Mouse (Mus musculus): Measurements from ENCODE around the gene Gm14085.
"Not testable (repeated sequence)": the region's sequence is repeated elsewhere in the genome, so short reads cannot be mapped to it uniquely, and the experiment has no call there.

Gene Gm14085

DNA sequence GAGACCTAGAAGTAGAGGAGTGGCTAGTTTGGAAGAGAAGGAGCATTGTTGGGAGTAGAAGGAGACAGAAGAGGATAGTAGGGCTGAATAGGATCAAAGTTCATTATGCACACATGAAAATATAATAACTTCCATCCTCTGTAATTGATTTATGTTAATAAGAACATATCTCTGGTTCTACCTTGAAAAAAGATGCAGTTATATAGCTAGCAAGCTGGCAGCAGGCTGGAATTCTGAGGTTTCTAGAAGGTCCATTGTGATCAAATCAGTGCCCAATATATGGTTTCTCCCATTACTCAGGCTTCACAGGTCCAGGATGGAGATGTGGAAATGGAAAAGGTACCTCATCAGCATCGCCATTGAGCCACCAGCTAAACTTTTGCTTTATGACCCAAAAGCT, at the start of gene Gm14085:
TSS of gene Gm14085 (plus strand) at position 301 of the 400 bp plus-strand sequence.
- no peak for DNase-seq (ENCODE audit: low read depth in 1 of 2, low spot score in 2 of 2)

DNA sequence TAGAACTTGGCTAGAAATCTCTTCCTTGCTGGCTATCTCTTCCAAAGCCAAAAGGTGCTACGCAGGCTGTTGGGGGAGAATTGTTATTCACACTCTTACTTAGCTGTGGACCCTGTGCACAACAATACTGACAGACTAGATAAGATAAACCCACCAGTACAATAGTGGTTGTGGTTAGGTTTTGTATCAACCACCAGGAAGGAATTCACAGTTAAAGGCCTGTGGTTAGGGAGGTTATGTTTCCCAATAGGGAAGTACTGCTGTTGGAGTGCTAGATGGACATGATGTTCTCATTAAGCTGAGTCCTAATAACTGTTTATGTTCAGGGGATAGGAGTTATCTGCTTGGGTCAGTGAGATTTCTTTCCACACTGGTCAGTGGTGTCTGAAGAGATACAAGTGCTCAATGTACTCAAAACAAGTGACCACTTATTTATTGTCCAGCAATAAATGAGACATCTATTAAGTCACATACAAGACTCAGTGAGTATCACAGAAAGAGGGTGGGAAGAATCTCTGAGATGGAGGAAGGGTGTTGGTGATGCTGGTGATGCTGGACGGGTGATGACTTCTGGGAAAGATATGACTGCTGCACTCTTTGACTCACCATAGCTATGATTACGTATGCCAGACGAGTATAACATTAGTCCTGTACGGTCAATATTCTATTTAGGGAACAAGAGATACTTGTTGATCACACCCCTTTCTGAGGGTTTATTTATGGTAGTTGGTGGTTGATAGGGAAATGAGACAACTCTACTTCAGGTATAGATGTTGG, 45.8 kb upstream of the Gm14085 start:
- not testable (repeated sequence) for DNase-seq (ENCODE audit: low read depth in 1 of 2, low spot score in 2 of 2)

DNA sequence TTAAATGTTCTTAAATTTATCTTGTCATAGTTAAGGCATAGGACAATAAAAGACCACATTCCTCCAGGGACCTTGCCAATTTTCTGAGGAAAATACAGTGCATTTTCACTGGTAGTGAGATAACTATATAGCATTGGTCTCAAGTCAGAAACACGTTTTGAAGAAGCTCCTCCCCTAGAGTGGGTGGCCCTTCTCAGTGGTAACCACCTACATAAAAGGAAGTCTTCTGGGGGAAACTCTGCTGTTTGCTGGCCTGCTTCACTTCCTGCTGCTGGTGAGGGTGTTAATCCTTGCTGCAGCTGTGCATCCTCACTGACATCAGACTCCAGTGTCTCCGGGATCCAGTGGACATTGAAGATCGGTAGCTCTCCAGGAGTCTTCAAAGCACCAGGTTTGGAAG, 44.2 kb upstream of the Gm14085 start:
- peak in 1 of 2 experiments; percentile 5 for DNase-seq (ENCODE audit: low read depth in 1 of 2, low spot score in 2 of 2)

DNA sequence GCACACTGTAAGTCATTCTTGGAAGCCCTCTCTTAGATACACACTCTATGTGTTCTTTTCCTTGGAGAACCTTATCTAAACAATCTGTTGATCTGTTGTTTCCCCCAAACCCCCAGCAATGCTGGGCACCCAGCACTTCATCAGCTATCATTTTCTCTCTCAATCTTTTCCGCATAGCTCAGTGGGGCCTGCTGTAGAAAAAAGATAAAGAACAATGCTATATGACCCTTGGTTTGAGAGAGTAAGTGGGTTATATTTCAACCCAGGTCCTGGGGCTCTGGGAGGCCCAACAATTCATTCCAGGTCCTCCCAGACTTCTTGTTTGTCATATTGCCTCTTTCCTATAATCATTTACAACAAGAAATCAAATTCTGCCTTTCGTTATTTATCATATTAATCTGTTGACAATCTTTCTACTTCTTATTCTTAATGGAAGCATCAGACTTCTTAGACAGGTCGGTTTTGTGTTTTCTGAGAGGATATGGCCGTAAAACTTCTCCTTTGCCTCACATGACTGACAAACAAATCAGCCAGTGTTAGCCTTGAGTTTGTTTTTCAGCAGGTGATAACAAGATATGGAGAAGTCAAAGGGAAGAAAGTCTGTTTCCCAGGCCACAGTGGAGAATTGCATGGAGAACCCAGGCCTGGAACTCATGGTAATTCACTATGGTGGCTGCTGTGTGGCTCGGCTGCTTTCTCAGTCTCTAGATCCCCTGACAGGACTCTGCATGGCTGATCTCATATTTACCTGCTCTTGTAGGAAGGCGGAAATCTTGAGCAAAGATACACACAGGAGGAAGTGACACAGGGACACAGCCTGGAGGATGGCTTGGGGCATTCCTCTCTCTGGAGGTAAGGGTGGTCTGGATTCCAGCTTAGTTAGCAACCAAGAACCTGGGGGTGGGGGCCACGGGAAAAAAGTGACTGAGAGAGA, 43.5 kb upstream of the Gm14085 start:
- no peak for DNase-seq (ENCODE audit: low read depth in 1 of 2, low spot score in 2 of 2)

DNA sequence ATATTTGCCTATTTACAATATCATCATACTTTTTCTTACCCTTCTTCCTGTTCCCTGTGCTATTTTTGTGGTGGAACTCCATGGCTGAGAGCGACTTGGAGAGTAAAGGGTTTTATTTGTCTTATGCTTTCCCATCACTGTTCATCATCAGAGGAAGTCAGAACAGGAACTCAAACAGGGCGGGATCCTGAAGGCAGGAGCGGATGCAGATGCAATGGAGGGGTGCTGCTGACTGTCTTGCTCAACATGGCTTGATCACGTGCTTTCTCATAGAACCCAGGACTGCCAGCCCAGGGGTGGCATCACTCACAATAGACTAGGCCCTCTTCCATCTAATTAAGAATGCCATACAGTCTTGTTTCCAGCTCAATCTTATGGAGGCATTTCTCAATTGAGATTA, 34.4 kb upstream of the Gm14085 start:
- no peak for DNase-seq (ENCODE audit: low read depth in 1 of 2, low spot score in 2 of 2)

DNA sequence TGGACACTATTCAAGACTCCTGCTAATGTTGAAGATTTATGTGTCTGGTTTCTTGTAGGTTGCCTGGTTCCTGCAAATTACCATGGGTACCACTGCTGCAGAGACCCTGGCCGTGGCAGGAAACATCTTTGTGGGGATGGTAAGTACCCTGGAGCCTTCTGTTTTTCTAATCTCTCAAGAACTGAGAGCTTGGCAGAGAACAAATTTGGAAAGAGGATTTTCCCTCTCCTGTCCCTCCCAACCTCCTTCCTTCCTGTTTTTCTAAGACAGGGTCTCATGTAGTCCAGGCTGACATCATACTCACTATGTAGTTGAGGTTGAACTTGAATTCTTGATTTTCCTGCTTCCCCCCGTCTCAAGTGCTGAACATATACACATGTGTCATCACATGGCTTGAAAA, 32.3 kb upstream of the Gm14085 start:
- no peak for DNase-seq (ENCODE audit: low read depth in 1 of 2, low spot score in 2 of 2)

DNA sequence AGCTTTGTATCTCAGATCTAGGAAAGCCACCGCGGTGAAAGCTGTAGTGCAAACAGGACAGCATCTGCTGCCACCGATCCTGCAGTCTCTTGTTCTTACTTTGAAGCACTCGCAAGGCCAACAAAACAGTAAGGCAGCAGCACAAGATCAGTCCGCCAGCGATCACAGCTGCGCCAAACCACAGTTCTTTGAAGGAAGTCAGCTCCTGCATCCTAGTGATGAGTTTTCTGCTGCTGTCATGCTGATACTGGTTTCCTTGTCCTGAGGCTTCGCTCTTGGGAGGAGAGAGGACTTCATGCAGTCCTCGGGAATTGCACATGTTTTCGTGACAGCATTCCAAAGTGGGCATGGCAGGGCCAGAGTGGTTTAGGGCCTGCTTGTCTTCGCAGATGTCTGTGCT, 17.8 kb upstream of the Gm14085 start:
- no peak for DNase-seq (ENCODE audit: low read depth in 1 of 2, low spot score in 2 of 2)

DNA sequence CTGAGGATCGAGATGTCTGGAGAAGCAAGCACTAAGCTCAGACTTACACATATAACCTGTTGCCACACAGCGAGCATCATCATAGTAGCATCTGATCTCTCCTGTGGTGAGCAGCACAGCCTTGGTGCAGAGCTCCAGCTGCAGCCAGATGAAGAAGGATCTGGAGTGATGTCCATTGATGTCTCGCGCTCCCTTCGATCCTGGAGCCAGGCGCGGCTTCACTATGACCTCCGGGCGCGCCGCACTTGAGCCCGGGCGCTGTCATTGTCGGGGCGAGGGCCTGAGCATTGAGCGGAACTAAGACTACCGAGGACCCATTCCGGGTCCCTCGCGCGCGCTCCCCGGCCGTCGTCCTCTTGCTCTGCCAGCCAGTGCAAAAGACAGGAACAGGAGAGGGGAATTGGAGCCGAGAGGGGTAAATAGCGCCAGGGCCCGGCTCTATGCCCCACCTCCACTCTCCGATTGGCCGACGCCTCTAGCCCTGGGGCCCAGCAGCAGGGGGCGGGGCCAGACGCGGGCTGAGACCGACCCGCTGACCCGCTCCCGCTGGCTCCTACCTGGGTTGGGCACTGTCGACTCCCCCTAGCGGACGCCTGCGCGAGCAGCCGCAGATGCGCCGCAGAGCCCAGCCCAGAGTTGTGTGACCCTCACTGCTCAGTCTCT, 17.3 kb upstream of the Gm14085 start:
- peak; percentile 83 to 85 for DNase-seq (ENCODE audit: low read depth in 1 of 2, low spot score in 2 of 2)

DNA sequence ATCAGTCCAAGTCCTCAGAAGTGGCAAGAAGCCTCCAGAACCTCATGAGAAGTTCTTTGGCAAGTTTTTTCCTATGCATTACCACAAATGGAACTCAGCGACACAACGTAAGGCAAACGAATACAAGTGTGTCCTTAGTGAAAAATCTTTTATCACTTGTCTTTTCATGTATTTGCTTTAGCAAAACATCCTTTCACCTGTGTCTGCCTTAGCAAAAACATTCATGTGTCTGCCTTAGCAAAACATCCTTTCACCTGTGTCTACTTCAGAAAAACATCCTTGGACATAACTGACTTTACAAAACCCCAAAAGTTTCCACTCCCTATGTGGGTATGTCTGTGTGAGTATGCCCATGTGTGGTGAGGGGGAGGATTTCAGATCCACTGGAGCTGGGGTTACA, 15.5 kb upstream of the Gm14085 start:
- no peak for DNase-seq (ENCODE audit: low read depth in 1 of 2, low spot score in 2 of 2)

DNA sequence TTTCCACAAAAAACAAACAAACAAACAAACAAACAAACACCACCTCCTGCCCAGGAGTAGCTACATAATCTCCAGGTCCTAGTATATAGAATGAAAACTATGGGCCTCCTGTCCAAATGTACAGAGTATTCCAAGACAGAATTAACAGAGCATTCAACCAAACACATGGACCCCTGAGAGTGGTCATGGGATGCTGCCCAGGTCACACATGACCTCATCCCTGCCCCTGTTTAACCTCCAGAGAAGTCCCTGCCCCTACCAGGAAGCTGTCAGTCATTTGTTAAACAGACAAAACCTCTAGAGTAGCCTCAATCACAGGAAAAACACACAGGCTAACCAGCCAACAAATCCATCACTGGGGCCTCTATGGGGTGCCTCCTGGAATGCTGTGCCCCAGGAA, 8.2 kb upstream of the Gm14085 start:
- DNase-seq (ENCODE audit: low read depth in 1 of 2, low spot score in 2 of 2): no peak

DNA sequence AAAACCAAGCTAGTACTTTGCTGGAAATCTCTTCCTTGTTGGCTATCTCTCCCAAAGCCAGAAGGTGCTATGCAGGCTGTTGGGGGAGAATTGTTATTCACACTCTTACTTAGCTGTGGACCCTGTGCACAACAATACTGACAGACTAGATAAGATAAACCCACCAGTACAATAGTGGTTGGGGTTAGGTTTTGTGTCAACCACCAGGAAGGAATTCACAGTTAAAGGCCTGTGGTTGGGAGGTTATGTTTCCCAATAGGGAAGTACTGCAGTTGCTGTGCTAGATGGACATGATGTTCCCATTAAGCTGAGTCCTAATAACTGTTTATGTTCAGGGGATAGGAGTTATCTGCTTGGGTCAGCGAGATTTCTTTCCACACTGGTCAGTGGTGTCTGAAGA, 954 bp upstream of the Gm14085 start:
- not testable (repeated sequence) for DNase-seq (ENCODE audit: low read depth in 1 of 2, low spot score in 2 of 2)

DNA sequence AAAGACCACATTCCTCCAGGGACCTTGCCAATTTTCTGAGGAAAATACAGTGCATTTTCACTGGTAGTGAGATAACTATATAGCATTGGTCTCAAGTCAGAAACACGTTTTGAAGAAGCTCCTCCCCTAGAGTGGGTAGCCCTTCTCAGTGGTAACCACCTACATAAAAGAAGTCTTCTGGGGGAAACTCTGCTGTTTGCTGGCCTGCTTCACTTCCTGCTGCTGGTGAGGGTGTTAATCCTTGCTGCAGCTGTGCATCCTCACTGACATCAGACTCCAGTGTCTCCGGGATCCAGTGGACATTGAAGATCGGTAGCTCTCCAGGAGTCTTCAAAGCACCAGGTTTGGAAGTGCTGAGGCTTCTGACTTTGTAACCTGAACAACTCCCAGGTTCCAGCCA, 913 bp downstream of the Gm14085 start:
- not testable (repeated sequence) for DNase-seq (ENCODE audit: low read depth in 1 of 2, low spot score in 2 of 2)

DNA sequence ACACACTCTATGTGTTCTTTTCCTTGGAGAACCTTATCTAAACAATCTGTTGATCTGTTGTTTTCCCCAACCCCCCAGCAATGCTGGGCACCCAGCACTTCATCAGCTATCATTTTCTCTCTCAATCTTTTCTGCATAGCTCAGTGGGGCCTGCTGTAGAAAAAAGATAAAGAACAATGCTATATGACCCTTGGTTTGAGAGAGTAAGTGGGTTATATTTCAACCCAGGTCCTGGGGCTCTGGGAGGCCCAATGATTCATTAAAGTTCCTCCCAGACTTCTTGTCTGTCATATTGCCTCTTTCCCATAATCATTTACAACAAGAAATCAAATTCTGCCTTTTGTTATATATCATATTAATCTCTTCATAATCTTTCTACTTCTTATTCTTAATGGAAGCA, 1.4 kb downstream of the Gm14085 start:
- not testable (repeated sequence) for DNase-seq (ENCODE audit: low read depth in 1 of 2, low spot score in 2 of 2)

DNA sequence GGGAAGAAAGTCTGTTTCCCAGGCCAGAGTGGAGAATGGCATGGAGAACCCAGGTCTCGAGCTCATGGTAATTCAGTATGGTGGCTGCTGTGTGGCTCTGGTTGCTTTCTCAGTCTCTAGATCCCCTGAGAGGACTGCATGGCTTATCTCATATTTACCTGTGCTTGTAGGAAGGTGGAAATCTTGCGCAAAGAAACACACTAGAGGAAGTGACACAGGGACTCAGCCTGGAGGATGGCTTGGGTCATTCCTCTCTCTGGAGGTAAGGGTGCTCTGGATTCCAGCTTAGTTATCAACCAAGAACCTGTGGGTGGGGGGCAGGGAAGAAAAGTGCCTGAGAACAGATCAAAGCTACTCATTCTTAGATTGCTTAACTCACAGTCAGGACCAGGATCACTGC, 1.9 kb downstream of the Gm14085 start:
- no peak for DNase-seq (ENCODE audit: low read depth in 1 of 2, low spot score in 2 of 2)

DNA sequence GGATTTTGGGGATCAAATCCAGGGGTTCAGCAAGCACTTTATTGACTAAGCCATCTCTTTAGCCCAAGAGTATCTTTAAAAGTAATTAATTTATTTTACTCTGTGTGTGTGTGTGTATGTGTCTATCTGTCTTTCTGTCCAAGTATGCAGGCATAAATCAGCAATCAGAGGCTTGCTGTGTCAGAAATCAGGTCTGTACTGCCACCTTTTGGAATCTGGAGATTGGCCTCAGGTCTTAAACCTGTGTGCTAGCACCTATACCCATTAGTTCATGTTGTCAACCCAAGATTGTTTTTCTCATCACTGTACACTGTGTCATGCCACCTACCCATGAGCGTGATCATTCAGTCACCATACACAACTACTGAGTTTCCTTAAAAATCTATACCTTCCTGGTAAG, 45.0 kb downstream of the Gm14085 start:
- not testable (repeated sequence) for DNase-seq (ENCODE audit: low read depth in 1 of 2, low spot score in 2 of 2)

DNA sequence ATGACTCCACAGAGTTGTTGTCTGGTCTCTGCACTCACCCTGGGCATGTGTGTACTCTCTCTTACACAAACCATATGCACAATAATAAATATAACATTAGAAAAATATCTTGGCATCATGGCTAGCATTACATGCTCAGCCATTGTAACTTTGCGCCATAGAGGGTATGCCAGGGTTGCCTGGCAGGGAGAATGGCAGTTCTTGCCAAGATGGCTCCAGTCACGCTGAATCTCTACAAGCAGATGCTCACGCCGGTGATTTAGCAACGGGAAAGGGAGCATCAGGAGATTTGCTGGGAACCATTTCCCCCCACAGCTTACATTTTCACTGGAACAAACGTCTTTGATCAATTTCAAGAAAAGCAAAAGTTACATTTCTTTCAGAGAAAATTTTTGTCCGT, 46.5 kb downstream of the Gm14085 start:
- DNase-seq (ENCODE audit: low read depth in 1 of 2, low spot score in 2 of 2): no peak

DNA sequence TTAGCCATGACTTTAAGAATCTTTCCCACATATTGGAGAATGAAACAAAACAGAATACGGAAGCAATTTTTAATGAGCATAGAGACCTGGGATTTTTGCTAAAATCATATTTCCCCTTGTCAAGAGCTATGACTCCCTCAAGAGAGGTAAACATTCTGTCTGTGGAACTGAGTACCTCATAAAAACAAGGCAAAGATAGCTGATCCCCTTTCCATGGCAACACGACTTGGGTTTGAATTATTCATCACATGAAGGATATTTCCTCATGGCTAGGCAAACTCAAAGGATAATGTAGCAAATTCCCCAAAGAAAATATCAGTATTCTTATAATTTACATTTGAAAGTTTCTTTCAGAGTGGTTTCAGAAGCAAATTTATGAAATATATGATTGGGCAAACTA, 47.0 kb downstream of the Gm14085 start:
- DNase-seq (ENCODE audit: low read depth in 1 of 2, low spot score in 2 of 2): no peak

DNA sequence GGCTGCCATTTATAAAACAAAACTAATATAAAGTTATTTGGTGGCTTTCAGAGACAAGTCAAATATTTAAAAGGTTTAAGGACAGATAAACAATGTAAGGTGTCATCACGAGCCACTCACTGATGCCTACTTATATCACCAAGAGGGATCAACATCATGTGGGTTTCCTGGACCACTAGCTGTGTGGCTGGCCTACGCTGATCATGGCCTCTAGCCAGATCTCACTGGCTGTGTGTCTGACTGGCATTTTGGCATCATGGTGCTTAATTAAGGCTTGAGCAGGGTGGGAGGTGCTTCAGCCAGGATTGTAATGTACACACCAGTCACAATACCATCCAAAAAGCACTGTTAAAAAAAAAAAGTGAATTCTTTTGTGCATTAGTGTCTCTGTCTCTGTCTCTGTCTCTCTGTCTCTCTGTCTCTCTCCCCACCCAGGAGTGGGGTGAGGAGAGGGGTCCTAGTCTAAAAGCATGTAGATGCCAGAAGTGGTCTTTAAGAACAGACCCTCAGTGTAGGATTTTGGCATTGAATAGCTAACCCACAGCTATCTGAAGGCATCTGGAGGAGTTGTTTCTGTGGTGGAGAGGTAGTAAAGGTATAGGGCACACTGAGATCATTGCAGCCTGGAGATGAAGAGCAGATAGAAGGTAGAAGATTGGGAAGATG, 47.5 kb downstream of the Gm14085 start:
- DNase-seq (ENCODE audit: low read depth in 1 of 2, low spot score in 2 of 2): no peak

DNA sequence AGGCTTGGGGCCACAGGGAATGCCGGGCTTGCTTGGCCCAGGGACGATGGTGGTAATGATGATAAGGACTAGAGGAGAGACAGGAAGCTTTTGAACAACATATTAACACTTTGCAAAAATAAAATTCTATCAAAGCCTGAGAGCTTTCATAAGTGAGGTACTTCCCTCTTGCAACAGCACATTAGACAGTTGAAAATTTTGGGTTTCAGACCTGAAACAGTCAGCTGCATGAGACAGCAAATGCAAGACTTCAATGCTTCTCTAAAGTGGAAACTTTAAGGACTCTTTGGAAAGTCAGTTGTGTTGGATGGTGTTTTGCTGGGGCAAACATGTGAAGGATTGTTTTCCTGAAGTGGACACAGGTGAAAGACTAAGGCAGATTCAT, 48.1 kb downstream of the Gm14085 start:
- no peak for DNase-seq (ENCODE audit: low read depth in 1 of 2, low spot score in 2 of 2)

DNA sequence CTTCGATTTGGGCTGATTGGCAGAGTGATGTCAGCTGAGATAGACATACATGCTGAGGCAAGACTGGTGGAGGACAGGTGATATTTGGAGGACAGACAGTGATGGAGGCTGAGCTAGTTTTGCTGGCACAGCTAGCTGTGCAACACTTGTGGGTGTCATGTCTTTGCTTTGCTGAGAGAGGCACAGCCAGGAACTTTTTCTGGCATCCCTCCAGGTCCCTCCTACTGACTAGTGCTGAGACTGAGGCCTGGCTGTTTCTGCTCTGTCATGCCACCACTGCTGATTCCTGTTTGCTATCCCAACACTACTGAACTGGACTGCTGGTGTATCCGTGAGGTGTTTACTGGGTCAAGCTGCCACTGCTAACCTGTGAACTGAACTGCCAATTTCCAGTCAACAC, 48.6 kb downstream of the Gm14085 start:
- no peak for DNase-seq (ENCODE audit: low read depth in 1 of 2, low spot score in 2 of 2)

DNA sequence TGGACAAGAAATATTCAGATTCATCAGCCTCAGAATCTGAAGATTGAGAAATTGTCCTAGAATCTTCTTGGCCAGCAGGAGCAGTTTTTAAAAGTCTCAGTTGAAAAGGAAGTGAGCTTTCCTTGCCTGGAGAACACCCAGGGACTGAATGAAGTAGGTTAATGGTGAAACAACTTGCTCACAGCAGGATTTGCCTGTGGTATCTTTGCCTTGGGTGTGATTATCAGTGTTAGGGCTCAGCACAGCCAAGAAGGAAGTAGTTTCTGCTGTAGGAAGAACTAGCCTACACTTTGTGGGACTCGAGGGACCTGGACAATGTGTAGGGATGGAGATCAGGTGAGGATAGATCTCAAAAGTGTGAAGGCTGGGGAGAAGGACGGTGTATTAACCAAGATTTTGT, 49.9 kb downstream of the Gm14085 start:
- no peak for DNase-seq (ENCODE audit: low read depth in 1 of 2, low spot score in 2 of 2)

Data from monocyte, adult 2 months (primary cell).